Mouse (Mus musculus): ENCODE data around the gene Dnajb13.

DNA sequence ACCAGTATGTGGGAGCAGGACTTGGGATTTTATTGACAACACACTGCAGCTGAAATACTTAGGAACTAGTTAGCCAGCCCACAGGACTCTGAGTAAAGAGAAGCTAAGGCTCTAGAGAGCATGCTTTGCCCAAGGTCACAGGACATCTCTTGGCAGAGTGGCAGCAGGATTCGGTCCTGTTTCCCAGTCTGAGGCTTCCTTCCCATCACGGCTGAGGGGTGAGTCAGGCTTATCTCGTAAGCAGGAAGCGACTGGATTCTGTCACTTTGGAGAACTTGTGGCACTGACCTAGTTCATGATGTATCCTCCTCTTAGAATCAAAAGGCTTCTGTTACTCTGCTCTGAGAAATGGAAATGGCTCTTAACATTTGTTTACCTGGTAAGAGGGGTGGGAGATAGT lies 32.9 kb upstream of the Dnajb13 start:
- TF ChIP-seq BHLHE40 (IDR thresholded peaks at IDR 0.05; ENCODE audit: borderline replicate concordance, low read depth, low read length) (no peak), USF2 (IDR thresholded peaks at IDR 0.05; ENCODE audit: borderline replicate concordance in 1 of 2, insufficient read depth in 1 of 2, low read depth in 1 of 2, low read length in 2 of 2) (no peak), POLR2A (IDR thresholded peaks at IDR 0.05; ENCODE audit: control insufficient read depth in 1 of 2, insufficient read depth in 1 of 2, low read depth in 1 of 2, low read length in 2 of 2, poor library complexity in 1 of 2) (no peak)

Measured in MEL (cell line).